Comparison of ENCODE assay signal across 32 mouse cellular contexts in genomic region chr5:36911759-36912352, GRCm38 (mm10). TPM values are rescaled to one million over a fixed set of nuclear protein-coding genes. Genes with fewer than 3 reads are reported as not detected.
DNase-seq lines count a peak whose midpoint lies in the region; ATAC-seq and TF ChIP-seq lines count a peak whose summit lies in the region.
"Had no signal": no experiment of that assay in that cellular context is flagged by ENCODE, and none has a peak within 500 bp of the region (broad histone marks: within the 10 kb centered on the region; RNA-seq: fewer than 3 reads in every experiment).

No protein-coding gene starts in this region.

- no peak overlapping the region for H3K9ac ChIP-seq in forebrain, embryonic 15.5 days (replicated peaks)
- no peak overlapping the region for H3K9ac ChIP-seq in forebrain, embryonic 14.5 days (ENCODE audit: low read length)
- H3K9ac ChIP-seq: embryonic facial prominence, embryonic 15.5 days; forebrain, postnatal 0 days; heart, embryonic 15.5 days; hindbrain, embryonic 15.5 days; intestine, embryonic 15.5 days; liver, embryonic 14.5 days; midbrain, embryonic 13.5 days had no signal

- no peak overlapping the region for H3K4me3 ChIP-seq in cerebellum, adult 2 months (replicated peaks; ENCODE audit: insufficient read depth, low read depth, low read length)
- no peak overlapping the region for H3K4me3 ChIP-seq in forebrain, embryonic 15.5 days
- no peak overlapping the region for H3K4me3 ChIP-seq in forebrain, embryonic 14.5 days (ENCODE audit: low read depth, low read length)
- H3K4me3 ChIP-seq in layer of hippocampus, adult 2 months = no peak overlapping the region
- H3K4me3 ChIP-seq: embryonic facial prominence, embryonic 10.5 days; embryonic facial prominence, embryonic 15.5 days; heart, embryonic 15.5 days; hindbrain, embryonic 15.5 days; intestine, embryonic 15.5 days; midbrain, embryonic 13.5 days had no signal

- no peak for TF ChIP-seq CTCF in cerebellum, adult 2 months (IDR thresholded peaks at IDR 0.05; ENCODE audit: borderline replicate concordance, insufficient read depth, low read depth, low read length)
- no peak for TF ChIP-seq CTCF in layer of hippocampus, adult 2 months (conservative IDR thresholded peaks at IDR 0.05)

- no peak for TF ChIP-seq POLR2A in cerebellum, adult 2 months (IDR thresholded peaks at IDR 0.05; ENCODE audit: borderline replicate concordance, insufficient read depth, low read length)

- H3K27me3 ChIP-seq in cerebellum, adult 2 months (ENCODE audit: control insufficient read depth, insufficient read depth, low read length) = no peaks in the 10 kb centered on the region
- no peaks in the 10 kb centered on the region for H3K27me3 ChIP-seq in forebrain, embryonic 15.5 days
- no peaks in the 10 kb centered on the region for H3K27me3 ChIP-seq in forebrain, embryonic 14.5 days (replicated peaks; ENCODE audit: control insufficient read depth, insufficient read depth, low read length)
- H3K27me3 ChIP-seq: hindbrain, embryonic 15.5 days; midbrain, embryonic 13.5 days had no signal

- peak; percentile 59 to 63 for DNase-seq in cerebellum, adult 2 months
- no peak for DNase-seq in cerebellum, postnatal 14 days
- no peak for DNase-seq in forebrain, embryonic 14.5 days (ENCODE audit: low spot score)
- DNase-seq in layer of hippocampus, adult 2 months (ENCODE audit: low spot score in 2 of 2) = no peak
- DNase-seq in layer of hippocampus, postnatal 25 days (ENCODE audit: extremely low spot score in 1 of 2, low spot score in 1 of 2) = no peak
- peak; percentile 53 to 59 for DNase-seq in cerebellum, postnatal 25 days
- DNase-seq in urinary bladder, postnatal 25 days (ENCODE audit: low spot score) = no peak
- DNase-seq: adrenal gland, postnatal 10 days; forebrain, postnatal 0 days; gastrocnemius, postnatal 14 days; kidney, adult 2 months; kidney, postnatal 36 days; layer of hippocampus, postnatal 36 days; liver; lung, adult 2 months; lung, postnatal 10 days; thymus, adult 2 months; thymus, postnatal 36 days had no signal

- no peak overlapping the region for H3K4me2 ChIP-seq in forebrain, embryonic 15.5 days (replicated peaks)
- H3K4me2 ChIP-seq in forebrain, embryonic 14.5 days (ENCODE audit: low read length) = no peak overlapping the region
- H3K4me2 ChIP-seq: embryonic facial prominence, embryonic 15.5 days; heart, embryonic 15.5 days; hindbrain, embryonic 15.5 days; intestine, embryonic 15.5 days; midbrain, embryonic 13.5 days had no signal

- no peaks in the 10 kb centered on the region for H3K9me3 ChIP-seq in forebrain, embryonic 15.5 days
- H3K9me3 ChIP-seq in forebrain, embryonic 14.5 days (replicated peaks; ENCODE audit: control insufficient read depth, low read length) = no peaks in the 10 kb centered on the region
- H3K9me3 ChIP-seq: embryonic facial prominence, embryonic 10.5 days; embryonic facial prominence, embryonic 15.5 days; heart, embryonic 15.5 days; hindbrain, embryonic 15.5 days; intestine, embryonic 15.5 days; midbrain, embryonic 13.5 days had no signal

- H3K4me1 ChIP-seq in cerebellum, adult 2 months (ENCODE audit: control insufficient read depth, insufficient read depth, low read length) = peaks cover 87% of the 10 kb centered on the region
- H3K4me1 ChIP-seq in forebrain, embryonic 15.5 days = peaks cover 13% of the 10 kb centered on the region
- peaks cover 8% of the 10 kb centered on the region; the same call in 1 of the 2 replicates for H3K4me1 ChIP-seq in forebrain, embryonic 14.5 days (ENCODE audit: control insufficient read depth, insufficient read depth, low read length)
- H3K4me1 ChIP-seq: embryonic facial prominence, embryonic 15.5 days; heart, embryonic 15.5 days; intestine, embryonic 15.5 days had no signal

- H3K27ac ChIP-seq in cerebellum, adult 2 months (ENCODE audit: insufficient read depth, low read length) = peak overlapping the region; percentile 66
- H3K27ac ChIP-seq in forebrain, embryonic 15.5 days (replicated peaks) = 0 out of 2 replicates have a peak overlapping the region, but pooled peaks have one; percentile 23
- H3K27ac ChIP-seq in forebrain, embryonic 14.5 days (ENCODE audit: low read depth, low read length) = no peak overlapping the region
- H3K27ac ChIP-seq in layer of hippocampus, adult 2 months = peak overlapping the region; percentile 52; the same call in 1 of the 2 replicates
- H3K27ac ChIP-seq: embryonic facial prominence, embryonic 10.5 days; embryonic facial prominence, embryonic 15.5 days; heart, embryonic 15.5 days; intestine, embryonic 15.5 days; liver, embryonic 14.5 days; macrophage; midbrain, embryonic 13.5 days had no signal

- no peaks in the 10 kb centered on the region for H3K36me3 ChIP-seq in forebrain, embryonic 15.5 days
- H3K36me3 ChIP-seq in forebrain, embryonic 14.5 days (ENCODE audit: control insufficient read depth, insufficient read depth, low read length) = no peaks in the 10 kb centered on the region
- H3K36me3 ChIP-seq: embryonic facial prominence, embryonic 10.5 days; embryonic facial prominence, embryonic 15.5 days; heart, embryonic 15.5 days; hindbrain, embryonic 15.5 days; intestine, embryonic 15.5 days; midbrain, embryonic 13.5 days had no signal

- 16% methylated on average over 11 of the region's 11 CpGs for WGBS in cerebellum, adult 2 months
- WGBS in forebrain, embryonic 15.5 days = 84% methylated on average over 11 of the region's 11 CpGs
- WGBS in forebrain, embryonic 14.5 days = 78% methylated on average over 11 of the region's 11 CpGs

- no peak for ATAC-seq in forebrain, embryonic 15.5 days (replicated peaks)
- no peak for ATAC-seq in forebrain, embryonic 14.5 days
- ATAC-seq: intestine, embryonic 15.5 days; Patski had no signal

RNA-seq across cellular contexts. Expression of gene Ppp2r2c, which starts 43.5 kb away (rescaled TPM):
- polyA plus RNA-seq in cerebellum, adult 2 months (2012; rRNA removed) = 259 and 273 TPM in 2 replicates
- polyA plus RNA-seq in forebrain, embryonic 15.5 days (2015; fragmentation: Nextera tagmentation; extraction: Ambion mirVana) = 30.0 and 33.2 TPM in 2 replicates
- 17.1 and 23.4 TPM in 2 replicates for polyA plus RNA-seq in forebrain, embryonic 14.5 days (2014; fragmentation: Nextera tagmentation; extraction: Ambion mirVana)
- 100 to 1,000 TPM; 375 to 387 TPM for total RNA-seq in layer of hippocampus, adult 2 months (2021)
- 100 to 1,000 TPM; 388 to 418 TPM for total RNA-seq in layer of hippocampus, postnatal 25 days (2021)
- total RNA-seq: granulocyte monocyte progenitor cell, adult 5-6 weeks; megakaryocyte-erythroid progenitor cell, adult 5-6 weeks; MEL had no signal
- polyA plus RNA-seq: kidney, embryonic 16.5 days; liver, embryonic 14.5 days; macrophage had no signal

Comparison
In these comparisons a context has a peak if more than half of its experiments do, and no peak if none do; other contexts are left out.
1. DNase-seq: peak in cerebellum, adult 2 months (2 of 2) and cerebellum, postnatal 25 days (2 of 2); none in cerebellum, postnatal 14 days (0 of 2), forebrain, embryonic 14.5 days (single experiment), layer of hippocampus, adult 2 months (0 of 2), layer of hippocampus, postnatal 25 days (0 of 2) and urinary bladder, postnatal 25 days (single experiment).